Mouse (Mus musculus): ENCODE measurements around the gene Dchs2. TPM values are rescaled to one million over a fixed set of nuclear protein-coding genes. Genes with fewer than 3 reads are reported as not detected.
A peak's percentile ranks its signal among the peaks of the same experiment; 100 is the strongest.

Dchs2 gene
- polyA plus RNA-seq, 1 experiment from 2014 or later: 0.02 TPM

DNA sequence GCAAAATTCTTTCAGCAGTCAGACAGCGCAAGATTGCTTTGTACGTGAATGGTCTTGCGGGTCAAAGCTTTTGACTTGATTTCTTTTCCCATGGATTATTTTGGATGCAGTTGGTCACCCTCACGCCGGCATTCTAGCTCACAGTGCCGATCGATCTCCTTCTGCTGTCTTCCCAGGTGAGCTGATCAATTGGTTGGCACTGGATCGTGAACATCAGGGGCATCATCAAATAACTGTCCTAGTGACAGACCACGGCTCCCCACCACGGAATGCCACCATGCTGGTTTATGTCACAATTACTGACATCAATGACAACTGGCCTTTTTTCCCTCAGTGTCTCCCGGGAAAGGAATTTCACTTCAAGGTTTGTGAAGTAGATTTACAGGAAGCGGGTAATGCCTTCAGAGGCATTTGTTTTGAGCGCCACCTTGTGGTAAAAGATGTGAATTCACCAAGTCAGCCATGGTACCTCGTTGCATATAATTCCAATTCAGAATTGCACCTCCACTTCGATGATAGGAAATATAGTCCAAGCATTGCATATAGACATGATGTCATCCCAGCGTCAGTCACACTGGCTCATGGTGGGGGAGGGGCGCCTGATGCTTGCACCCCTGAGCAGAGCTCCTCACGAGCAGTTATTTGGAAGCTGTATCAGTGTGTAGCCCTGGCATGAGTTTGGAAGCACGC is 146.0 kb downstream of the Dchs2 start:
- Histone ChIP-seq H3K4me3 (ENCODE audit: low read depth, low read length) (no peak overlapping the region), H3K4me1 (ENCODE audit: insufficient read depth) (no peaks in the 10 kb centered on the region), H3K27me3 (ENCODE audit: insufficient read depth, low read length) (no peaks in the 10 kb centered on the region), H3K9ac (replicated peaks) (no peak overlapping the region), H3K36me3 (replicated peaks; ENCODE audit: insufficient read depth, low read length) (no peaks in the 10 kb centered on the region), H3K9me3 (ENCODE audit: low read length) (no peaks in the 10 kb centered on the region), H3K27ac (ENCODE audit: low read depth) (no peak overlapping the region), H3K4me2 (ENCODE audit: low read depth, low read length) (no peak overlapping the region)
- DNase-seq (peak; percentile 32), ATAC-seq (no peak)
- WGBS (ENCODE audit: insufficient replicate concordance): 37% methylated on average over 19 of the region's 19 CpGs
- no peak for TF ChIP-seq EP300 (IDR thresholded peaks at IDR 0.05; ENCODE audit: low read depth)
- TF ChIP-seq CTCF (IDR thresholded peaks at IDR 0.05; ENCODE audit: low read depth): peak; percentile 79

DNA sequence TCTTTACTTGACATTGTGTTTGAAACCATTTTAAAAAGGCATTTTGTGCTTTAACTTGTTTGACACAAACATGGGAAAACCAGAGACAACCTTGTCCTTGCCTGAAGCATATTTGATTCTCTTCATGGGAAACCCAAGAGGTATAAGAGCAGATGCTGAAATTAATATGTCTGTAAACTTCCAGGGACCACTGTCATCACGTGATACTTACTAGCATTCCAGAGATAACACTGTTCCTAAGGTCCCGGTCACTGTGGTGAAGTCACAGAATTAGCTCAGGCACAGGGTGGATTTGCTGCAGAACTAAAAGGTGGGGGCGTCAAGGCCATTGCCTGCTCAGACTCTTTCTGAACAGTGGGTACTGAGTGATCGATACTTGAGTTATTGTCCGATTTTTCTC is 148.0 kb downstream of the Dchs2 start:
- H3K9me3 ChIP-seq (ENCODE audit: low read length): no peaks in the 10 kb centered on the region
- H3K27ac ChIP-seq (ENCODE audit: low read depth): no peak overlapping the region
- no peaks in the 10 kb centered on the region for H3K4me1 ChIP-seq (ENCODE audit: insufficient read depth)
- TF ChIP-seq CTCF (IDR thresholded peaks at IDR 0.05; ENCODE audit: low read depth): no peak
- no peak for TF ChIP-seq EP300 (IDR thresholded peaks at IDR 0.05; ENCODE audit: low read depth)
- ATAC-seq (no peak), DNase-seq (no peak)
- no peak overlapping the region for H3K4me2 ChIP-seq (ENCODE audit: low read depth, low read length)
- no peaks in the 10 kb centered on the region for H3K27me3 ChIP-seq (ENCODE audit: insufficient read depth, low read length)
- 52% methylated on average over 5 of the region's 5 CpGs for WGBS (ENCODE audit: insufficient replicate concordance)
- no peak overlapping the region for H3K4me3 ChIP-seq (ENCODE audit: low read depth, low read length)
- H3K9ac ChIP-seq (replicated peaks): no peak overlapping the region
- H3K36me3 ChIP-seq (replicated peaks; ENCODE audit: insufficient read depth, low read length): no peaks in the 10 kb centered on the region

DNA sequence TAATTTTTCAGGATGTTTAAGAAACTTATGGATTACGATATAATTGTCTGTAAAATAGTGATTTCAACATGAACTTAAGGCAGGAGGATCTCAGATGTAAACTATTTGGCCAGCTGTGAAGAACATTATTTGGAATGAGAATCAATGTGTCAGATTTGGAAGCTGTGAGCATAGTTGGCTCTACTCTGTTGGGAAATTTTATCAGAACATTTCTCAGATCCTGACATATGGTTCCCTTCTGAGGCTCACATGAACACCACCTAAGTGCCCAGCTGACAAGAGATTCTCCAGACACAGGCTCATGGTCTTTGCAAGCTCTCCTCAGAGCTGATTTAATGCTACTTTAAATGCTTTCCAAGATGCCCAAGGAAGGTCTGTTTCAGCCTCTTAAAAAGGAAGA is 156.1 kb downstream of the Dchs2 start:
- no peak for TF ChIP-seq EP300 (IDR thresholded peaks at IDR 0.05; ENCODE audit: low read depth)
- TF ChIP-seq CTCF (IDR thresholded peaks at IDR 0.05; ENCODE audit: low read depth): no peak
- no peak for DNase-seq
- H3K4me3 ChIP-seq (ENCODE audit: low read depth, low read length): no peak overlapping the region
- no peak overlapping the region for H3K9ac ChIP-seq (replicated peaks)
- no peaks in the 10 kb centered on the region for H3K4me1 ChIP-seq (ENCODE audit: insufficient read depth)
- 59% methylated on average over 1 of the region's 1 CpGs for WGBS (ENCODE audit: insufficient replicate concordance)
- H3K9me3 ChIP-seq (ENCODE audit: low read length): no peaks in the 10 kb centered on the region
- no peaks in the 10 kb centered on the region for H3K36me3 ChIP-seq (replicated peaks; ENCODE audit: insufficient read depth, low read length)
- H3K27me3 ChIP-seq (ENCODE audit: insufficient read depth, low read length): no peaks in the 10 kb centered on the region
- no peak overlapping the region for H3K4me2 ChIP-seq (ENCODE audit: low read depth, low read length)
- ATAC-seq: no peak
- H3K27ac ChIP-seq (ENCODE audit: low read depth): no peak overlapping the region

DNA sequence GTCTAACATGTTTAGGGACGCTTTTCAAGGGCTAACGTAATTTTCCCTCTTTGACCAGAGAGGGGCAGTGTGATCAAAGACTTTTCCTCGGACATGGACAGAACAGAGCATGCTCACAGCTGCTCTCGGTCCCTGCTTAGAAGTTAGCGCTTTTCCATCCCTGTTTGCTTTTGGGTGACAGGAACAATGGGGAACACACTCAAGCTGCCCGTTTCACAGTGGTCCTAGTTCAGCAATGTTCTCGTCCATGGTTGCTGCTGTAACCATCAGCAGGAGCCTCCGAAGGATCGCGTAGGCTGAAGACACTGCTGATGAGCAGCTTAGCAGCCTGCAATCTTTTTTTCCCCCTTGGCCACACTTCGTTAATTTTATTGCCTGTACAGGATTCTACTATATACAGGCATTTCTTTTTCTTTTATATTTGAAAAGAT is 159.2 kb downstream of the Dchs2 start:
- Histone ChIP-seq H3K4me2 (ENCODE audit: low read depth, low read length) (peak overlapping the region; percentile 29; the same call in 1 of the 2 replicates), H3K36me3 (replicated peaks; ENCODE audit: insufficient read depth, low read length) (no peaks in the 10 kb centered on the region), H3K27ac (ENCODE audit: low read depth) (no peak overlapping the region), H3K4me1 (ENCODE audit: insufficient read depth) (no peaks in the 10 kb centered on the region), H3K27me3 (ENCODE audit: insufficient read depth, low read length) (no peaks in the 10 kb centered on the region), H3K9ac (replicated peaks) (no peak overlapping the region), H3K9me3 (ENCODE audit: low read length) (no peaks in the 10 kb centered on the region), H3K4me3 (ENCODE audit: low read depth, low read length) (no peak overlapping the region)
- DNase-seq: peak; percentile 16
- 10% methylated on average over 11 of the region's 11 CpGs for WGBS (ENCODE audit: insufficient replicate concordance)
- ATAC-seq: no peak
- TF ChIP-seq CTCF (IDR thresholded peaks at IDR 0.05; ENCODE audit: low read depth) (peak; percentile 63), EP300 (IDR thresholded peaks at IDR 0.05; ENCODE audit: low read depth) (no peak)

DNA sequence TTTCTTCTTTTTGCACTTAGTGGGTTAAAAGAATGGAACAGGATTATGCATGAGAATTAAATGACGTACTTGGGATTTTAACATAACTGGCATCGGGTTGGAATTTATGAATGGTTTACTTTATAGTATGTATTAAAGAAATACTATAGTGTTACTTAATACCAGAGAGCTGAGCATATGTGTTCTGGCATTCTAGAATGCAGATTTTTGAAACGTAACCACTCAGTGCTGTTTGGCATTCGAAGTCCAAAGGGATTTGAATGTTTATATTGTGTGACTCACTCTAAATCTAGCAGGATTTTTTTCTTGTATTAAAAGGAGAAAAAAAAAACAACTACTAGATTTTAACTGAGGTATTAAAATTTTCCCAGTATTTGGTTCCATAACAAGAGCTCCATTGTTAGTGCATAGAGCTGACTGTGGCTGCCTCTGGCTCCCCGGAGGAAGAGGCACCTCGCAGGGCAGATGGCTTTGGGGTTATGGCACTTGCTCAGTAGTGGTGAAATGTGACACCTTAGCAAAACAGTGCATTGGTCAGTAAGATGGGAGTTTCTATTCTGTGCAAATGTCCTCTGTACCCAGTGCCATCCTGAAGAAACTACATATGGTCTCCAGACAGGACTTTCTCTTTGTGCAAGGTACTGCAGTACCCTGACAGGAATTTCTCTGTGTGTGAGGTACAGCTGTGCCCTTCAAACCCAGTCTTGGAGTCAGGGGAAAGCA is 160.5 kb downstream of the Dchs2 start:
- H3K27me3 ChIP-seq (ENCODE audit: insufficient read depth, low read length): no peaks in the 10 kb centered on the region
- DNase-seq (no peak), ATAC-seq (no peak)
- H3K4me2 ChIP-seq (ENCODE audit: low read depth, low read length): no peak overlapping the region
- no peaks in the 10 kb centered on the region for H3K36me3 ChIP-seq (replicated peaks; ENCODE audit: insufficient read depth, low read length)
- H3K4me1 ChIP-seq (ENCODE audit: insufficient read depth): no peaks in the 10 kb centered on the region
- TF ChIP-seq EP300 (IDR thresholded peaks at IDR 0.05; ENCODE audit: low read depth): no peak
- no peak for TF ChIP-seq CTCF (IDR thresholded peaks at IDR 0.05; ENCODE audit: low read depth)
- H3K4me3 ChIP-seq (ENCODE audit: low read depth, low read length): no peak overlapping the region
- no peak overlapping the region for H3K27ac ChIP-seq (ENCODE audit: low read depth)
- no peak overlapping the region for H3K9ac ChIP-seq (replicated peaks)
- no peaks in the 10 kb centered on the region for H3K9me3 ChIP-seq (ENCODE audit: low read length)
- 62% methylated on average over 6 of the region's 6 CpGs for WGBS (ENCODE audit: insufficient replicate concordance)

DNA sequence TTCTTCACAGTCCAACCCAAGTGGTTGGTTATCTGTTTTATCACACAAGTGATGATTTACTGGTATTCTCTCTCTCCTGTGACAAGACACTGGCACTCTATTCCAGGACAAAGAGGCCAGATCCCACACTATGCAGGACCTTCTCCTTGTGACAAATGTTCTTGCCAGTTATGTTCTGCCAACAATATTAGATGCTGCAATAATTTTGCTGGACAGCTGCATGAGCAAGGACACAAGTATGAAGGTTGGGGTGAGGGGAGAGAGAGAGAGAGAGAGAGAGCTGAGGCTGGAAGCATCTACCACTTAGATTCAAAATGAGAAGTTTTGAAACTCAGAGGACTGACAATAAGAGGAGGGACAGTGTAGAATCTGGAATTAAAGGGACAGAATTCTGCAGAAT is 162.7 kb downstream of the Dchs2 start:
- H3K36me3 ChIP-seq (replicated peaks; ENCODE audit: insufficient read depth, low read length): no peaks in the 10 kb centered on the region
- no peak overlapping the region for H3K4me3 ChIP-seq (ENCODE audit: low read depth, low read length)
- no peak for DNase-seq
- H3K27ac ChIP-seq (ENCODE audit: low read depth): no peak overlapping the region
- ATAC-seq: no peak
- TF ChIP-seq CTCF (IDR thresholded peaks at IDR 0.05; ENCODE audit: low read depth) (no peak), EP300 (IDR thresholded peaks at IDR 0.05; ENCODE audit: low read depth) (no peak)
- H3K4me2 ChIP-seq (ENCODE audit: low read depth, low read length): no peak overlapping the region
- no peaks in the 10 kb centered on the region for H3K27me3 ChIP-seq (ENCODE audit: insufficient read depth, low read length)
- H3K9me3 ChIP-seq (ENCODE audit: low read length): no peaks in the 10 kb centered on the region
- no peak overlapping the region for H3K9ac ChIP-seq (replicated peaks)
- H3K4me1 ChIP-seq (ENCODE audit: insufficient read depth): no peaks in the 10 kb centered on the region
